Mouse (Mus musculus): ENCODE results near the gene Olfr56.
"Not testable (repeated sequence)": the region's sequence is repeated elsewhere in the genome, so short reads cannot be mapped to it uniquely, and the experiment has no call there.

The Olfr56 gene

DNA sequence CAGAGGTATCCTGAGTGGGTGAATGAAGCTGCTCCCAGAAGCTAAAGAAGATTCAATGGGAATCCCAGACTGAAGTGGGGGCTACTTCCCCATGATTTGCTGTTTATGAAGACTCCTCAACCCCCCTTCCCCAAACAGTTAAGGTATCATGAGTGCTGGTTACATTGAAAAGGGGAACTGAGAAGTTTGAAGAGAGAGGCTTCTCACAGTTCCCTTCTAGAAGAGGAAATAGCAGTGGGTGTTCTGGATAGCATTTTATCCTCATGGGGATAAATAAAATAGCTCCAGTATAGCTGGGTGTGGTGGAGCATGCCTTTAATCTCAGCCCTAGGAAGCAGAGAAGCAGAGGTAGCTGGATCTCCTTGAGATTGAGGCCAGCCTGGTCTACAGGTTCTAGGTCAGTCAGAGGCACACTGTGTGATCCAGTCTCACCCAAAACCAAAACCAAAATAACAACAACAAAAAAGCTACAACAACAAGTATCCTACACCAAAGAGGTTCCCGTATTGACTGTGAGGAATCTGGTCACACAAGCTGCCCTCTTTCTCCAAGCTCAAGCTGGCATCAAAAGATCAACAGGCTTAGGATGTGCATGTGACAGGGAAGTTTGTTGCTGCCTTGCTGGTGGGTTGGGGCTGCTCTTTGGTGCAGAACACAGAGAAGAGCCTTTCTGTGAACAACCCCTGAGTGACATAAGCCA lies at the start of gene Olfr56:
Gene Olfr56 (plus strand): TSS at position 650 of the 700 bp plus-strand sequence.
- DNase-seq, result not testable (repeated sequence)

DNA sequence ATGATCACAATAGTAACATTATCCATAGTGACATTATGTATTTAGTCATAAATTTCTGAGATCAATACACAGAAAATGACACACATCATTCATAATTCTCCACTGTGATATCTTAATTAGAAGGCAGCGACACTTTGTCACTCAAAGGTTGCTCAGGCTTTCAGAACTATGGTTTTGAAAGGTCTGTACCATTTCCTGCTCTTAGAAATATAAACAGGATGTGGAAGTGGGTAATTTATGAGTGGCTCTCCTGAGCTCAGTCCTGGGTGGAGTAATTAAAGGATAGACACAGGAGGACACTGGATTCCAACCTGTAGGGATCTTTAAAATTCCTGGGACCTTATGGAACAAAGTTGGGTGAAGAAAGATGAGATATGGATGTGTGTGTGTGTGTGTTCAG lies 45.3 kb upstream of the Olfr56 start:
- DNase-seq, result not testable (repeated sequence)

DNA sequence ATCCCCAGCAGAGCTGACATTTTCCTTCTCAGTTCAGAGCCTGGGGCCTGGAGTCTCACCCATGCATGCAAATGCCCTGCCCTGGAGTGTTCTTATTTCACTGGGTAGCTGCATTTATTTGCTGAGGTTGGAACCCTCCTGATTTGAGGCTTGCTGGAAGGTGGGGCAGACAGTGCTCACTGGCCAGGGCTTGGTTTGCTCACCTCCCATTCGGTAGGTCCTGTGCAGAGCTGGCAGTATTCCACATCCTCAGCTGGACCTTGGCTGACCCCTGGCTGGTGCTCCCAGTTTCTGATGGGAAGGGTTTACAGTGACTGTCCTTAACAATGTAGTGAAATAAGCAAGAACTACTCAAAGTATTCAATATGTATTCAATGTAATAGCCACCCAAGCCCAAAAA lies 44.8 kb upstream of the Olfr56 start:
- not testable (repeated sequence) for DNase-seq

DNA sequence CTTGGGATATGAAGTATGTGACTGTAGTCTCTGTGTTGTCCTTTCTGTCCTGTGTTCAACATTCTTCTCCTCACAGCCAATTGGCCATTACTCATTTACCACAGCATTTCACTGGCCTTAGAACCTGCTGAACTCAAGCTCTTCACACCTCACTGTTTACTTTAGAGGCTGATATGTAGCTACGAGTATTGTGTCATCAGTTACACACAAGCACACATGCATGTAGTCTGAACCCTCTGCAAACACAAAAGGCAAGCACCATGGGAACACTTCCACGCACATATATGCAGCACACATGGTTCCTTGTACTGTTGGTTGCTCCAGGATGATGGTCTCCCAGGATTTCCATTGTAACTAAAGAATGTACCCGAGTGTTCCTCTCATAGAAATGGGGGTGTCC lies 43.4 kb upstream of the Olfr56 start:
- not testable (repeated sequence) for DNase-seq

DNA sequence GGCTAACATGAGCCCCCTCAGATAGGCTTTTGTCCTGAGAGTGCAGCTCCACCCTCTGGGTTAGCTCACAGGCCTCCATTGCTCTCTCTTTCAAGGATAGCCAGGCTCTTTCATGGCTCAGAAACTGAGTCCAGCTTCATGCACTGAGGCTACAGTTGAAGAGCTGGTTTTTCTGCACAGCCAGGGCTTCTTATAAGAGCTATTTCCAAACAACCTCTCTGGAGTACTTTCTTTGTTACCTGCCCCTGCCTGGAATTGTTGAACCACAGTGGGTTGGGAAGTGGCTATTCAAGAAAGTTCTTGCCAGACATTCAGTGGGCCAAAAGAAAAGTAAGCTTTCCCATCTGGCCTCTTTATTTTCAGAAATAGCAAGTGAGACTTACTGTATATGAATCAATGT lies 39.4 kb upstream of the Olfr56 start:
- DNase-seq, result not testable (repeated sequence)

DNA sequence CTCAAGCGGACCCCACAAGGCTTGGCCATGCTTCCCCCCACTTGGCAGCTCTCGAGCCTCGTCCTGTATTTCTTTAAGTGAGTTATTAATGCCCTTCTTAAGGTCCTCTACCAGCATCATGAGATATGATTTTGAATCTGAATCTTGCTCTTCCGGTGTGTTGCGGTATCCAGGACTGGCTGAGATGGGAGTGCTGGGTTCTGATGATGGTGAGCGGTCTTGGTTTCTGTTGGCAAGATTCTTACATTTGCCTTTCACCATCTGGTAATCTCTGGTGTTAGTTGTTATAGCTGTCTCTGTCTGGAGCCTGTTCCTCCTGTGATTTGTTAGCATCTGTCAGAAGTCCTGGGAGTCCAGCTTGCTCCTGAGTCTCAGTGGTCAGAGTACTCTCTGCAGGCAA lies 32.6 kb upstream of the Olfr56 start, which contains the start of gene Psme2b:
Gene Psme2b (minus strand): TSS at position 101 of the 400 bp plus-strand sequence.
- not testable (repeated sequence) for DNase-seq

DNA sequence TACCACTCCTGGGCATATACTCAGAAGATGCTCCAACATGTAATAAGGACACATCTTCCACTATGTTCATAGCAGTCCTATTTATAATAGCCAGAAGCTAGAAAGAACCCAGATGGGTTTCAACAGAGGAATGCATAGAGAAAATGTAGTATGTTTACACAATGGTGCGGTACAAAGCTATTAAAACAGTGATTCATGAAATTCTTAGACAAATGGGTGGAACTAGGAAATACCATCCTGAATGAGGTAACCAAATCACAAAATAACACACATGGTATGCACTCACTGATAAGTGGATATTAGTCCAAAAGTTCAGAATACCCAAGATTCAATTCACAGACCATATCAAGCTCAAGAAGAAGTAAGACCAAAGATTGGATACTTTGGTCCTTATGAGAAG lies 4.0 kb upstream of the Olfr56 start:
- DNase-seq, result not testable (repeated sequence)

DNA sequence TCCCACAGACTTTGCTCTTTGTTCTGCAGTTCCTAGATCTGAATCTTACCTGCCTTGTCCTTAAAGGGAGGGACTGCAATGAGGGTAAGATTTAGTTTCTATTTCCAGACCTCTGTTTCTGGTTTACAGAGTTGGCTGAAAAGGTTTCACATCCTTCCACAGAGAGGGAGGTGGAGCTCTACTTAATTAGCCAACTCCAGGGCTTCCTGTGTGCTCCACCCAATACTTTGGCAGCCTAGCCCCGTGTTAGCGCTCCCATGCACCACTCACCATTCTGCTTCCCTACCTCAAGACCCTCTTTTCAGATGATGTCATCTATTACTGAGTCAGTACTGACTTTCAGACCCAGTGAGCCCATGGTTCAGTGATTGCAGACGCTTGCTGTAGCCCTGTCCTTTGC lies 562 bp downstream of the Olfr56 start, which contains the start of gene 9930111J21Rik1:
Gene 9930111J21Rik1 (minus strand): TSS at position 148 of the 400 bp plus-strand sequence.
- not testable (repeated sequence) for DNase-seq

DNA sequence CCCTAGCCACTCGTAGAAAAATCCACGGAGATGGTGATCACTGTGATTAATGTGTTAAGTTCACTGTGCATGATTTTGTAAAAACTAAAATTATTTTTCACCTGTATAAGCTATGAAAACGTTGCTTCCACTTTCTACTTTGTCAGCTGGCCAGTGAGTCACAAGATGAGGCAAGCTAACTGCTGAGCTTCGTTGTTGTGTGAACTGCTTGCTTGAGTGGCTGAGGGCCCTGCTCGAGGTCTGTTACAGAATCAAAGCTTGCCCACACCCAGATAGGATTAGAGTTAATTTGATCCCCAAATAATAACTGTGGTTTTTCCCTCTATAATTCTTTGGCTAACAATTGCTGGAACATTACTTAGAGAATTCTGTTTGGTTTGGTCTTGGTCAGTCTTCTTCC lies 1.4 kb downstream of the Olfr56 start:
- DNase-seq, result not testable (repeated sequence)

DNA sequence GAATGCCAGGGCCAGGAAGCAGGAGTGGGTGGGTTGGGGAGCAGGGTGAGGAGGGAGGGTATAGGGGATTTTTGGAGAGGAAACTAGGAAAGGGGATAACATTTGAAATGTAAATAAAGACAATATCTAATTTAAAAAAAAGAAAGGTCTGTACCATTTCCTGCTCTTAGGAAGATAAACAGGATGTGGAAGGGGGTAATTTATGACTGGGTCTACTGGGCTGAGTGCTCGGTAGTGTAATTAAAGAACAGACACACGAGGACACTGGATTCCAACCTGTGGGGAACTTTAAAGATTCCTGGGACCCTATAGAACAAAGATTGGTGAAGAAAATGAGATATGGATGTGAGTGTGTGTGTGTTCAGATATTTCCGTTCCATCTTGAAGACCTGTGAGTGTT lies 4.2 kb downstream of the Olfr56 start:
- not testable (repeated sequence) for DNase-seq

DNA sequence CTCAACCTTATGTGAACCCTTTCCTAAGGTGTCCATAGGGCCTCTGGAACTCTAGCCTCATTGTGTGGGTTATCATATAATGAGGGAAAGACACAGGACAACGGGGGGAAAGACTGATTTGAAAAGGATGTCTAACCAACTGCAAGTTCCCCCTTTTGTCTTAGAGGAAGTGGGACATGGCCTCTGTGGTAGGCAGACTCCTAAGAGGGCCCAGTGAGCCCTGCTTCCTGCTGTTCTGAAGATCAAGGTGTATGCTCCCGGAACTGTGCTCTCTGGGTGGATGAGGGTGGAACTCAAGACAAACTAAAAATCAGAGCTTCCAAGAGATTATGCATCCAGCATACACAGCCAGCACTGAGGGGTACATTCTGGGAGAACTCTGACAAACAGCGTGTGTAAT lies 9.5 kb downstream of the Olfr56 start:
- not testable (repeated sequence) for DNase-seq

DNA sequence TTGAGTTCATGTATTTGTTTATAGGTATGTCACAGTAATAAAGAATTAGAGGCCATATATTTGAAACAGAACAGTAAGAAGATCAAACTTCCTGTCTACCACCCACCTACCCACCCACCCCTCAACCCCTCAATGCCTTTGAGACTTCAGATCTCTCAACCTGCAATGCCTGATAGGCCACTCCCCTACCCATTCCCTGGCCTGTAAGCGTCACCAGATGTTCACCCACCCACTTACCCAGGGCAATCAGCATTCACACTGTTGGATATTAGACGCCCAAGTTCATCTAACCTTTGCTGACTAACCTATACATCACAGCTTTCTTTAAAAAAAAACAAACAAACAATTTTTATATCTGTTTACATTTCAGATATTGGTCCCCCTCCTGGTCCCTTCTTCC lies 11.3 kb downstream of the Olfr56 start:
- not testable (repeated sequence) for DNase-seq

DNA sequence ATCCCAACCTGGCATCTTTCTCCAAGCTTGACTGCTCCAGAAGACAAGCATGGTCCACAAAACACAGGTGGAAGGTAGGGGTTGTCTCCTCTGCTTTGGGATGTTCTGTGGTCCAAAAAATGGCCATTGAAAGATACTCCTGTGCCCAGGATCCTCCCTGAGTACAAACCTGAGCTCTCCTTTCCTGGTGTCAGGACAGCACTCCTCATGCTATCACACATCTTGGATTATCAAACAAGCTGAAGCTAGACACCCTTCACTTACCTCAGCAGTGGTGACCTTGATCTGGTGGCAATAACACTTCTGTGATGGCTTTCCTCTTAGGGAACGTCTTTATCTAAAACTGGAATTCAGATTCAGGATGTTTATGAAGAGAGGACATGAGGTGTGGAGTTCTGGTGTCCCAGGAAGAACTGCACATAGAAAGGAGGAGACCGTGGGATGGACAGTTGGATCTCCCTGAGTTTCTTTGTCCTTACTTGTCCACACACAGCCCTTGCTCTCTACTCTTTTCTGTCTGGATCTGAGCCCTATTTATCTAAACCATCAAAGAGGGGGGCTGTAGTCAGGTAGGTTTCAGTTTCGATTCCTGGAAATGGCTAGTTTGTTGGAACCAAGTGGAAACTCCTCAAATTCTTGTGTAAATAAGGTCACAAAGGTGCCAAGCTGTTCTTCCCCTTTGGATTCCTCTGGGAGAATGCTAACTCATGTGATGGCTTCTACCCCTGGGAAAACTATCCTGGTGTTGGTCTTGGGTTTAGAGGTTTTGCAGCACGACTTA lies 13.2 kb downstream of the Olfr56 start, which contains the start of gene Gm12185:
Gene Gm12185 (minus strand): TSS at position 487 of the 781 bp plus-strand sequence.
- peak; percentile 16 to 54 for DNase-seq

DNA sequence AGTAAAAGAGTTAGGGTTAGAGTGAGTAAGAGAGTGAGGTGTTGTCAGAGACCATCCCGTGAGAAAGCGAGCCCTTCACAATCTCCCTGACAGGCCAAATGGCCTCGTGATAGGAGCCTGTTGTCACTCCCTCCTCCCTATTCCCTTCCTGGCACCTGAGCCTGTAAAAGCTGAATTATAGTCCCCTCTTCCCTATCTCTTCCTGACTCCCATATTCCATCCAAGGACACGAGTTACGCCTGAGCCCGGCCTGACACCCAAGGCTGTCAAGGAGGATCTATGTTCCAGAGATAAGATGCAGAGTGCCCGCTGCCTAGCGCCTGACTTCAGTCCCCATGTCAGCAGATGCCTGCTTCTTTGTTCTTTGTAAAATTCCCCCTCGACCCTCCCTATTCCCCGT lies 14.6 kb downstream of the Olfr56 start:
- not testable (repeated sequence) for DNase-seq

DNA sequence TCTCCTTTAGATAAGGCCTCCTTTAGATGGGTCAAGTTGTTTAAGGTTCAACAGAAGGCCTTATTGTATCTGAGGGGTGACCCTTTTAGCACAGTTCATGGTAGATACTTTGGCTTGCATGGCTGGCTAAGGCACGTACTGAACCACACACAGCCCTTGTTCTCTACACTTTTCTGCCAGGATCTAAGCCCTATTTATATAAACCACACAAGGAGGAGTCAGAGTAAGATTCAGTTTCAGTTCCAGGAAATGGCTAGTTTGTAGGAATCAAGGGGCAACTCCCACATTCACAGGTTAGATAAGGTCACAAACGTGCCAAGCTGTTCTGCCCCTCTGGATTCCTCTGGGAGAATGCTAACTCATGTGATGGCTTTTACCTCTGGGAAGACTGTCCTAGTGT lies 15.3 kb downstream of the Olfr56 start, which contains the start of gene Tgtp1:
Gene Tgtp1 (minus strand): TSS at position 155 of the 400 bp plus-strand sequence.
- peak in 1 of 2 experiments; percentile 15 for DNase-seq

DNA sequence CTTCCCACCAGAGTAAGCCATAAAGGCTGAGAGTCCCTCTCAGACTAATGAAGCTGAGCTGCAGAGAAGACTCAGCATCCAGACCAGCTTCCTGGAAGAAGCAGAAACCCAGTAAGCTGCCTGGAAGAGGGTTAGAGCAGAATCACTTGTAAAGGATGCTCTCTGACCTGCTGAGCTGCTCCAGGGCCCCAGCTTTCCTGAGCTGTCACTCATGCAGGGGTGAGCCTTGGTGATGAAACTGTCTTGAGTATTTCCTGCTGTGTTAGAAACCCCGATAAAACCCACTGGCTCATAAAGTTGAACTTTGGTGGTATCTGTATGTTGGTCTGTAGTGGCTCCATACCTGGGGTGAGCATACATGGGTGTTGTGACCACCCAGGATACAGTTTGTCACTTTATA lies 21.7 kb downstream of the Olfr56 start:
- not testable (repeated sequence) for DNase-seq

DNA sequence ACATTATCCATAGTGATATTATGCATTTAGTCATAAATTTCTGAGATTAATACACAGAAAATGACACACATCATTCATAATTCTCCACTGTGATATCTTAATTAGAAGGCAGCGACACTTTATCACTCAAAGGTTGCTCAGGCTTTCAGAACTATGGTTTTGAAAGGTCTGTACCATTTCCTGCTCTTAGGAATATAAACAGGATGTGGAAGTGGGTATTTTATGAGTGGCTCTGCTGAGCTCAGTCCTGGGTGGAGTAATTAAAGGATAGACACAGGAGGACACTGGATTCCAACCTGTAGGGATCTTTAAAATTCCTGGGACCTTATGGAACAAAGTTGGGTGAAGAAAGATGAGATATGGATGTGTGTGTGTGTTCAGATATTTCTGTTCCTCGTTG lies 27.6 kb downstream of the Olfr56 start:
- not testable (repeated sequence) for DNase-seq

DNA sequence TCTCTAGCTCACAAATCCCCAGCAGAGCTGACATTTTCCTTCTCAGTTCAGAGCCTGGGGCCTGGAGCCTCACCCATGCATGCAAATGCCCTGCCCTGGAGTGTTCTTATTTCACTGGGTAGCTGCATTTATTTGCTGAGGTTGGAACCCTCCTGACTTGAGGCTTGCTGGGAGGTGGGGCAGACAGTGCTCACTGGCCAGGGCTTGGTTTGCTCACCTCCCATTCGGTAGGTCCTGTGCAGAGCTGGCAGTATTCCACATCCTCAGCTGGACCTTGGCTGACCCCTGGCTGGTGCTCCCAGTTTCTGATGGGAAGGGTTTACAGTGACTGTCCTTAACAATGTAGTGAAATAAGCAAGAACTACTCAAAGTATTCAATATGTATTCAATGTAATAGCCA lies 28.1 kb downstream of the Olfr56 start:
- peak; percentile 10 to 23 for DNase-seq

DNA sequence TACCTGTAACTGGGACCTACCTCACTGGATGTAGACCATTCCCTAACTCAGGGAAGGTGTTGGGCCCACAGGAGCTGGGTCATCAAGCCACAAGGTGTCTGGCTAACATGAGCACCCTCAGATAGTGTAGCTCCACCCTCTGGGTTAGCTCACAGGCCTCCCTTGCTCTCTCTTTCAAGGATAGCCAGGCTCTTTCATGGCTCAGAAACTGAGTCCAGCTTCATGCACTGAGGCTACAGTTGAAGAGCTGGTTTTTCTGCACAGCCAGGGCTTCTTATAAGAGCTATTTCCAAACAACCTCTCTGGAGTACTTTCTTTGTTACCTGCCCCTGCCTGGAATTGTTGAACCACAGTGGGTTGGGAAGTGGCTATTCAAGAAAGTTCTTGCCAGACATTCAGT lies 33.4 kb downstream of the Olfr56 start:
- not testable (repeated sequence) for DNase-seq

DNA sequence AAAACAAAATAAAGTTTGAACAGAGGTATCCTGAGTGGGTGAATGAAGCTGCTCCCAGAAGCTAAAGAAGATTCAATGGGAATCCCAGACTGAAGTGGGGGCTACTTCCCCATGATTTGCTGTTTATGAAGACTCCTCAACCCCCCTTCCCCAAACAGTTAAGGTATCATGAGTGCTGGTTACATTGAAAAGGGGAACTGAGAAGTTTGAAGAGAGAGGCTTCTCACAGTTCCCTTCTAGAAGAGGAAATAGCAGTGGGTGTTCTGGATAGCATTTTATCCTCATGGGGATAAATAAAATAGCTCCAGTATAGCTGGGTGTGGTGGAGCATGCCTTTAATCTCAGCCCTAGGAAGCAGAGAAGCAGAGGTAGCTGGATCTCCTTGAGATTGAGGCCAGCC lies 71.4 kb downstream of the Olfr56 start:
- DNase-seq, result not testable (repeated sequence)

DNA sequence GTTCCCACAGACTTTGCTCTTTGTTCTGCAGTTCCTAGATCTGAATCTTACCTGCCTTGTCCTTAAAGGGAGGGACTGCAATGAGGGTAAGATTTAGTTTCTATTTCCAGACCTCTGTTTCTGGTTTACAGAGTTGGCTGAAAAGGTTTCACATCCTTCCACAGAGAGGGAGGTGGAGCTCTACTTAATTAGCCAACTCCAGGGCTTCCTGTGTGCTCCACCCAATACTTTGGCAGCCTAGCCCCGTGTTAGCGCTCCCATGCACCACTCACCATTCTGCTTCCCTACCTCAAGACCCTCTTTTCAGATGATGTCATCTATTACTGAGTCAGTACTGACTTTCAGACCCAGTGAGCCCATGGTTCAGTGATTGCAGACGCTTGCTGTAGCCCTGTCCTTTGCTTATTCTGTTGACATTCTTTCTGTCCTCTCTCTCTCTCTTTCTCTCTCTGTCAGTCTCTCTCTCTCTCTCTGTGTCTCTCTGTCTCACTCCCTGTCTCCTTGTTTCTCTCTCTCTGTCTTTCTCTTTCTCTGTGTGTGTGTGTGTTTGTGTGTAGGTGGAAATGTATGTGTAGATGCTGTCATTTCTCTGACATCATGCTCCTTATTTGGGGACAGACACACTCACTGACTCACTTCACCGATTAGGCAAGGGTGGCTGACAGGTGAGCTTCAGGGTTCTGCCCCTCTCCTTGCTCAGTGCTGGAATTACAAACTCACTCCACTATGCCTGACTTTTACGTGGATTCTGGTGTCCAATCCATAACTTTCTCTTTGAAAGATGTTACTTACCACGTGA lies 72.6 kb downstream of the Olfr56 start, which contains the start of gene 9930111J21Rik2:
Gene 9930111J21Rik2 (minus strand): TSS at position 150 of the 799 bp plus-strand sequence.
- not testable (repeated sequence) for DNase-seq

DNA sequence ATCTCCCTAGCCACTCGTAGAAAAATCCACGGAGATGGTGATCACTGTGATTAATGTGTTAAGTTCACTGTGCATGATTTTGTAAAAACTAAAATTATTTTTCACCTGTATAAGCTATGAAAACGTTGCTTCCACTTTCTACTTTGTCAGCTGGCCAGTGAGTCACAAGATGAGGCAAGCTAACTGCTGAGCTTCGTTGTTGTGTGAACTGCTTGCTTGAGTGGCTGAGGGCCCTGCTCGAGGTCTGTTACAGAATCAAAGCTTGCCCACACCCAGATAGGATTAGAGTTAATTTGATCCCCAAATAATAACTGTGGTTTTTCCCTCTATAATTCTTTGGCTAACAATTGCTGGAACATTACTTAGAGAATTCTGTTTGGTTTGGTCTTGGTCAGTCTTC lies 73.2 kb downstream of the Olfr56 start:
- not testable (repeated sequence) for DNase-seq

DNA sequence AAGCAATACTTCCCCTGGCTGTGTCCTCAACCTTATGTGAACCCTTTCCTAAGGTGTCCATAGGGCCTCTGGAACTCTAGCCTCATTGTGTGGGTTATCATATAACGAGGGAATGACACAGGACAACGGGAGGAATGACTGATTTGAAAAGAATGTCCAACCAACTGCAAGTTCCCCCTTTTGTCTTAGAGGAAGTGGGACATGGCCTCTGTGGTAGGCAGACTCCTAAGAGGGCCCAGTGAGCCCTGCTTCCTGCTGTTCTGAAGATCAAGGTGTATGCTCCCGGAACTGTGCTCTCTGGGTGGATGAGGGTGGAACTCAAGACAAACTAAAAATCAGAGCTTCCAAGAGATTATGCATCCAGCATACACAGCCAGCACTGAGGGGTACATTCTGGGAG lies 81.4 kb downstream of the Olfr56 start:
- DNase-seq, result not testable (repeated sequence)

Measured in kidney, postnatal 36 days (tissue).